Mouse (Mus musculus) MEL (cell line): ENCODE results near the gene Ankfy1. TPM values are rescaled to one million over a fixed set of nuclear protein-coding genes. Genes with fewer than 3 reads are reported as not detected.

Source experiments
- DNase-seq: peaks from one replicate; pipeline ENCODE4 v3.0.0; 2011; ENCODE audit warnings: low read depth, low spot score
- H3K27ac ChIP-seq: 2 replicates; pipeline ENCODE4 v1.5.1; 2012; ENCODE audit warnings: low read depth, mild to moderate bottlenecking, control low read depth, low read length, moderate library complexity; ENCODE audit not compliant: control insufficient read depth
- H3K27me3 ChIP-seq, 2 experiments: fragments of 150-350 bp in 1 of 2; sonication (generic) in 1 of 2; 2 replicates each; pipeline ENCODE4 v1.6.1; 2012; ENCODE audit warnings: low read length in 2 of 2, mild to moderate bottlenecking in 2 of 2, improper control_type of control experiment in 1 of 2, moderate library complexity in 1 of 2; ENCODE audit not compliant: insufficient read depth in 2 of 2, control insufficient read depth in 1 of 2
- H3K36me3 ChIP-seq, 2 experiments: 2 replicates each; pipeline ENCODE4 v1.6.1; 2012 to 2014; ENCODE audit warnings: low read length in 2 of 2, improper control_type of control experiment in 1 of 2, inconsistent platforms in 1 of 2, mild to moderate bottlenecking in 1 of 2; ENCODE audit not compliant: insufficient read depth in 2 of 2, control insufficient read depth in 1 of 2
- H3K4me1 ChIP-seq, 2 experiments: fragments of 150-350 bp in 1 of 2; sonication (generic) in 1 of 2; 2 replicates each; pipeline ENCODE4 v1.6.1; 2012; ENCODE audit warnings: low read length in 2 of 2, improper control_type of control experiment in 1 of 2, mild to moderate bottlenecking in 1 of 2; ENCODE audit not compliant: insufficient read depth in 2 of 2, control insufficient read depth in 1 of 2
- H3K4me3 ChIP-seq, 2 experiments: fragments of 150-350 bp in 1 of 2; sonication (generic) in 1 of 2; 2 replicates each; pipeline ENCODE4 v1.5.1; 2012; ENCODE audit warnings: low read depth in 2 of 2, low read length in 2 of 2, mild to moderate bottlenecking in 2 of 2, moderate library complexity in 2 of 2, control low read depth in 1 of 2, improper control_type of control experiment in 1 of 2; ENCODE audit not compliant: control insufficient read depth in 1 of 2, insufficient read depth in 1 of 2
- H3K79me2 ChIP-seq: 2 replicates; pipeline ENCODE4 v1.6.1; 2012; ENCODE audit warnings: mild to moderate bottlenecking, low read length, moderate library complexity; ENCODE audit not compliant: control insufficient read depth, poor library complexity, insufficient read depth
- H3K9ac ChIP-seq: 2 replicates; pipeline ENCODE4 v1.6.1; 2012; ENCODE audit warnings: low read depth, mild to moderate bottlenecking, control low read depth, low read length, moderate library complexity; ENCODE audit not compliant: control insufficient read depth, poor library complexity, severe bottlenecking
- H3K9me3 ChIP-seq: fragments of 150-350 bp; sonication (generic); replicated peaks from 2 replicates; pipeline ENCODE4 v1.6.1; 2012; ENCODE audit warnings: mild to moderate bottlenecking, low read length, improper control_type of control experiment, moderate library complexity; ENCODE audit not compliant: insufficient read depth
- BHLHE40 ChIP-seq: IDR thresholded peaks from 2 replicates; pipeline ENCODE4 v1.6.1; 2012; ENCODE audit warnings: low read depth, mild to moderate bottlenecking, inconsistent platforms, low read length, improper control_type of control experiment, borderline replicate concordance
- CHD2 ChIP-seq: IDR thresholded peaks from 2 replicates; pipeline ENCODE4 v1.6.1; 2011; ENCODE audit warnings: low read length, improper control_type of control experiment
- CTCF ChIP-seq, 3 experiments: IDR thresholded peaks in 2 of 3; conservative IDR thresholded peaks in 1 of 3; 2 replicates each; pipeline ENCODE4 v1.5.1; 2011 to 2012; ENCODE audit warnings: low read length in 3 of 3, low read depth in 2 of 3, mild to moderate bottlenecking in 2 of 3, improper control_type of control experiment in 1 of 3, inconsistent platforms in 1 of 3, mixed read lengths in 1 of 3, moderate library complexity in 1 of 3; ENCODE audit not compliant: control insufficient read depth in 1 of 3, insufficient read depth in 1 of 3, poor library complexity in 1 of 3, severe bottlenecking in 1 of 3
- ETS1 ChIP-seq: IDR thresholded peaks from 2 replicates; pipeline ENCODE4 v1.6.1; 2012; ENCODE audit warnings: low read depth, mild to moderate bottlenecking, inconsistent platforms, low read length, improper control_type of control experiment, moderate library complexity
- GATA1 ChIP-seq: IDR thresholded peaks from 2 replicates; pipeline ENCODE4 v1.6.1; 2011; ENCODE audit warnings: low read depth, low read length, improper control_type of control experiment
- HCFC1 ChIP-seq: IDR thresholded peaks from 2 replicates; pipeline ENCODE4 v1.6.1; 2012; ENCODE audit warnings: low read depth, mild to moderate bottlenecking, inconsistent platforms, low read length, improper control_type of control experiment, moderate library complexity
- JUND ChIP-seq: IDR thresholded peaks from 2 replicates; pipeline ENCODE4 v1.6.1; 2011; ENCODE audit warnings: low read depth, mild to moderate bottlenecking, improper control_type of control experiment, low read length
- KAT2A ChIP-seq: conservative IDR thresholded peaks from 2 replicates; pipeline ENCODE4 v1.6.1; 2012; ENCODE audit warnings: low read depth, low read length, improper control_type of control experiment, inconsistent platforms
- MXI1 ChIP-seq: IDR thresholded peaks from 2 replicates; pipeline ENCODE4 v1.6.1; 2011; ENCODE audit warnings: mild to moderate bottlenecking, low read depth, low read length, improper control_type of control experiment
- MYC ChIP-seq: IDR thresholded peaks from 2 replicates; pipeline ENCODE4 v1.6.1; 2011; ENCODE audit warnings: low read depth, mild to moderate bottlenecking, low read length, improper control_type of control experiment, moderate library complexity
- NELFE ChIP-seq: IDR thresholded peaks from 2 replicates; pipeline ENCODE4 v1.6.1; 2011; ENCODE audit warnings: low read depth, low read length, improper control_type of control experiment
- POLR2A ChIP-seq, 2 experiments: IDR thresholded peaks; 2 replicates each; pipeline ENCODE4 v1.6.1; 2011 to 2012; ENCODE audit warnings: low read length in 2 of 2, mild to moderate bottlenecking in 2 of 2, control low read depth in 1 of 2, improper control_type of control experiment in 1 of 2, low read depth in 1 of 2, moderate library complexity in 1 of 2; ENCODE audit not compliant: control insufficient read depth in 1 of 2, insufficient read depth in 1 of 2, poor library complexity in 1 of 2
- RAD21 ChIP-seq: IDR thresholded peaks from 2 replicates; pipeline ENCODE4 v1.6.1; 2011; ENCODE audit warnings: mild to moderate bottlenecking, low read depth, low read length, improper control_type of control experiment
- RCOR1 ChIP-seq: IDR thresholded peaks from 2 replicates; pipeline ENCODE4 v1.6.1; 2012; ENCODE audit warnings: low read depth, mild to moderate bottlenecking, inconsistent platforms, low read length, improper control_type of control experiment
- SIN3A ChIP-seq: IDR thresholded peaks from 2 replicates; pipeline ENCODE4 v1.6.1; 2012; ENCODE audit warnings: low read length, improper control_type of control experiment, inconsistent platforms
- SMC3 ChIP-seq: IDR thresholded peaks from 2 replicates; pipeline ENCODE4 v1.6.1; 2011; ENCODE audit warnings: low read depth, low read length, improper control_type of control experiment
- TAL1 ChIP-seq: IDR thresholded peaks from 2 replicates; pipeline ENCODE4 v1.6.1; 2012; ENCODE audit warnings: mild to moderate bottlenecking, inconsistent platforms, low read length, moderate library complexity, mixed read lengths
- TCF12 ChIP-seq: IDR thresholded peaks from 2 replicates; pipeline ENCODE4 v1.6.1; 2014; ENCODE audit warnings: low read depth, mild to moderate bottlenecking, inconsistent platforms, low read length, improper control_type of control experiment, moderate library complexity
- USF1 ChIP-seq: IDR thresholded peaks from 2 replicates; pipeline ENCODE4 v1.6.1; 2014; ENCODE audit warnings: low read depth, mild to moderate bottlenecking, inconsistent platforms, low read length, improper control_type of control experiment, moderate library complexity
- ZC3H11A ChIP-seq: IDR thresholded peaks from 2 replicates; pipeline ENCODE4 v1.6.1; 2012; ENCODE audit warnings: low read depth, mild to moderate bottlenecking, inconsistent platforms, low read length, improper control_type of control experiment
- ZKSCAN1 ChIP-seq: IDR thresholded peaks from 2 replicates; pipeline ENCODE4 v1.6.1; 2012; ENCODE audit warnings: low read depth, mild to moderate bottlenecking, inconsistent platforms, low read length, improper control_type of control experiment, moderate library complexity
- ZNF384 ChIP-seq: IDR thresholded peaks from 2 replicates; pipeline ENCODE4 v1.6.1; 2012; ENCODE audit warnings: low read depth, mild to moderate bottlenecking, inconsistent platforms, low read length, improper control_type of control experiment
- polyA plus RNA-seq, 2 experiments: library from polyadenylated mRNA; stranded (reverse) in 1 of 2; unstranded in 1 of 2; fragments of >175 nt in 1 of 2; fragments of >200 nt in 1 of 2; gene quantifications; 2 replicates each; pipeline versions ENCODE4 v1.2.1 to v1.2.4; 2012; ENCODE audit warnings: low replicate concordance in 2 of 2, low read depth in 1 of 2; ENCODE audit not compliant: insufficient read length in 2 of 2, insufficient read depth in 1 of 2, missing spikeins in 1 of 2
- total RNA-seq: library from RNA; depleted of rRNA; stranded (reverse); fragments of 300-350 nt; gene quantifications from 2 replicates; pipeline ENCODE4 v1.2.3, GENCODE M21; 2012

Ankfy1 gene
- total and polyA plus RNA-seq, 3 experiments: 60.6 to 153 (median 148) TPM

DNA sequence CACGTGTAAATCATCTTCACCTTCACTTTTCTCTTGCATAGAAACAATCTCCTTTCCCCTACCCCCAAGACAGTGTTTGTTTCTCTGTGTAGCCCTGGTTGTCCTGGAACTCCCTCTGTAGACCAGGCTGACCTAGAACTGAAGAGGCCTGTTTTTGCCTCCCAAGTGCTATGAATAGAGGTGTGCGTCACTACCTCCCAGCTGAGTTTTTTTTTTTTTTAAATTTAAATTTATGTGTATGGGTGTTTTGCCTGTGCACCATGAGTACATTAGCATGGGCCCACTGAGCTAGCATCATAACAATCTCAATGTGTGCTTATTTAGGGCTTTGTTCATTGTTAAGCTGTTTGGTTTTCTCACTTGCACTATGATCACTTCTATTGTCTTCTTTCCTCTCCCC is 39.5 kb upstream of the Ankfy1 start:
- peaks cover 3 to 14% of the 10 kb centered on the region in 2 experiments for H3K36me3 ChIP-seq
- H3K9me3 ChIP-seq: no peaks in the 10 kb centered on the region
- H3K27me3 ChIP-seq: no peaks in the 10 kb centered on the region
- TF ChIP-seq HCFC1 (no peak), POLR2A (IDR thresholded peaks at IDR 0.05; ENCODE audit: control insufficient read depth in 1 of 2, insufficient read depth in 1 of 2, low read depth in 1 of 2, low read length in 2 of 2, poor library complexity in 1 of 2) (no peak), CTCF (IDR thresholded peaks at IDR 0.05 in 2 of 3, conservative IDR thresholded peaks at IDR 0.05 in 1 of 3; ENCODE audit: control insufficient read depth in 1 of 3, insufficient read depth in 1 of 3, low read depth in 2 of 3, low read length in 3 of 3, poor library complexity in 1 of 3, severe bottlenecking in 1 of 3) (no peak), NELFE (no peak), BHLHE40 (no peak), CHD2 (no peak), RCOR1 (no peak), USF1 (no peak)
- peaks cover 0 to 10% of the 10 kb centered on the region in 2 experiments; a peak in 2 of 4 replicates for H3K4me1 ChIP-seq
- H3K4me3 ChIP-seq: no peak overlapping the region
- DNase-seq: no peak
- H3K79me2 ChIP-seq: peaks cover 15% of the 10 kb centered on the region
- H3K9ac ChIP-seq: no peak overlapping the region
- H3K27ac ChIP-seq: no peak overlapping the region

DNA sequence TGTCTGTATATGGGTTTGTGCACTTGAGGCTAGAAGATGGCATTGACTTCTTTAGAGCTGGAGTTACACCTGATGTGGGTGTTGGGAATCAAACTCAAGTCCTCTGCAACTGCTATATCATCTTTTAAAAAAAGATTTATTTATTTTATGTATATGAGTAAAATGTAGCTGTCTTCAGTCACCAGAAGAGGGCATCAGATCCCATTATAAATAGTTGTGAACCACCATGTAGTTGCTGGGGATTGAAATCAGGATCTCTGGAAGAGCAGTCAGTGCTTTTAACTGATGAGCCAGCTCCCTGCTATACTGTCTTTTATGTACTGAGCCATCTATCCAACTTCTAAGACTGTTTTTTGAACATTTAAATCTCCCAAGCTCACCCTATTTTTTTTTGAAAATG is 29.9 kb upstream of the Ankfy1 start:
- Histone ChIP-seq H3K4me1 (peaks cover 8 to 13% of the 10 kb centered on the region in 2 experiments), H3K27me3 (no peaks in the 10 kb centered on the region), H3K27ac (no peak overlapping the region), H3K79me2 (peaks cover 12% of the 10 kb centered on the region), H3K9me3 (no peaks in the 10 kb centered on the region), H3K36me3 (peaks cover 0 to 24% of the 10 kb centered on the region in 2 experiments), H3K9ac (no peak overlapping the region), H3K4me3 (no peak overlapping the region)
- DNase-seq: peak; percentile 65
- no peak; the same call in 1 of the 2 replicates for TF ChIP-seq SIN3A
- no peak for TF ChIP-seq KAT2A
- no peak for TF ChIP-seq MXI1
- TF ChIP-seq CTCF (IDR thresholded peaks at IDR 0.05 in 2 of 3, conservative IDR thresholded peaks at IDR 0.05 in 1 of 3; ENCODE audit: control insufficient read depth in 1 of 3, insufficient read depth in 1 of 3, low read depth in 2 of 3, low read length in 3 of 3, poor library complexity in 1 of 3, severe bottlenecking in 1 of 3): peak in 2 of 3 experiments; percentile 26 to 59; a peak in 2 of 6 replicates
- TF ChIP-seq NELFE: no peak
- TF ChIP-seq USF1: no peak
- TF ChIP-seq JUND: 0 out of 2 replicates have a peak, but pooled peaks have one; percentile 16
- TF ChIP-seq HCFC1: no peak
- TF ChIP-seq MYC: no peak
- no peak for TF ChIP-seq GATA1
- no peak for TF ChIP-seq TAL1
- no peak for TF ChIP-seq ZKSCAN1
- peak; percentile 15; the same call in 1 of the 2 replicates for TF ChIP-seq ZNF384
- TF ChIP-seq SMC3: peak; percentile 65
- TF ChIP-seq TCF12: no peak
- peak; percentile 43; the same call in 1 of the 2 replicates for TF ChIP-seq ZC3H11A
- TF ChIP-seq CHD2: no peak
- TF ChIP-seq ETS1: no peak
- TF ChIP-seq RAD21: peak; percentile 62
